Mouse (Mus musculus) kidney, postnatal 36 days (tissue): ENCODE results near the gene Adgrl3.

ENCODE experiments used
- DNase-seq, 2 experiments: peaks; one replicate each; pipeline ENCODE4 v3.0.0; 2021 to 2022; ENCODE audit warnings: mixed read lengths in 2 of 2

Gene Adgrl3

DNA sequence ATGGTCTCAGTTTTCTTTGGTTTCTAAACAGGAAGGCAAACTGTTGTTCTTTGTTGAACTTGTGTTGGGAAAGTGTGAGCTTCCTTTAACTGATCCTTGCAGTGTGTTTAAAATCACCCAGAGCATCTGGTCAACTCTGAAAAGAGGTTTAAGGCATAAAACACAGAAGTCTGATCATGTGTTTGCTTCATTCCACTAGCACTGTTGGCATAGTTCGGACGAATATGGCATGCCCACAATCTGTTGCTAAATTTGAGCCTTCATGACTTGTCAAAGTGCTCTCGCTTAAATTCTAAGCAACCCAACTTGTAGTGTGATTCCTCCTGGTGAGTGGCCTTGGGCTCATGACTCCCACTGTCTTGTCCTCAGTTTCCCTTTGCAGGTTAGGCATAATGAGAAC lies 249.8 kb downstream of the Adgrl3 start:
- DNase-seq = no peak

DNA sequence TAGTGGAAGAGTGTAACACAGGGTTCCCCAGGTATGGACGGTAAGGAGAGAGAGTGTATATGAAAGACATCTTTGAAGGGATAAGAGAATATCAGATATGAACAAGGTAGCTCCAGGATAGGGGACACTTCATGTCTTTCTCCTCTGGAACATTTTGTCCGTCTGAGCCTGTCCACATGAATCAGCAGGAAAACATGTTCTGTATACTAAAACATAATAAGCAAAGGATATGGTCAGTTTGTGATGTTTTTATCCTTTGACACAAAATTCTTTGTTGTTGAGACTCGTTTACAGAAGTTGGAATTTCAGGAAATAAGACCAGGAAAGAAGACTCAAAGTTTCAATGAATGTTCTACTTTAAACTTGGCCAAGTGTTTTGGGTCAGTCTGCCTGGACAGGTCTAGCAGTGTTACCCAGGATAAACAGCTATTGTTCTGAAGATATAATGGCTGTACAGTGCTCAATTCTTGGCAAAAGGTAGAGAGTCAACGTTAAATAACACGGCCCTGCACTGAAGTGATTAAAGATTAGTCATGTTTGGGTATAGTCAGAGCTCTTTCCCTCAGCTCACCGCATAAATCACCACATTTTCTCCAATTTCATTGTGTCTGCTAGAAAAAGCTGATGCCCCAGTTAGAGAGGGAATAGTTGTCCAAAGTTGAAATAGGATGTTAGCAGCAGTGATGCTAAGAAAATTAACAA lies 255.6 kb downstream of the Adgrl3 start:
- no peak for DNase-seq

GRCm38 (mm10) chr5:81279246-81279645 lies 259.3 kb downstream of the Adgrl3 start:
- no peak for DNase-seq

GRCm38 (mm10) chr5:81285643-81286042 lies 265.7 kb downstream of the Adgrl3 start:
- no peak for DNase-seq

GRCm38 (mm10) chr5:81301874-81302273 lies 281.9 kb downstream of the Adgrl3 start:
- no peak for DNase-seq

DNA sequence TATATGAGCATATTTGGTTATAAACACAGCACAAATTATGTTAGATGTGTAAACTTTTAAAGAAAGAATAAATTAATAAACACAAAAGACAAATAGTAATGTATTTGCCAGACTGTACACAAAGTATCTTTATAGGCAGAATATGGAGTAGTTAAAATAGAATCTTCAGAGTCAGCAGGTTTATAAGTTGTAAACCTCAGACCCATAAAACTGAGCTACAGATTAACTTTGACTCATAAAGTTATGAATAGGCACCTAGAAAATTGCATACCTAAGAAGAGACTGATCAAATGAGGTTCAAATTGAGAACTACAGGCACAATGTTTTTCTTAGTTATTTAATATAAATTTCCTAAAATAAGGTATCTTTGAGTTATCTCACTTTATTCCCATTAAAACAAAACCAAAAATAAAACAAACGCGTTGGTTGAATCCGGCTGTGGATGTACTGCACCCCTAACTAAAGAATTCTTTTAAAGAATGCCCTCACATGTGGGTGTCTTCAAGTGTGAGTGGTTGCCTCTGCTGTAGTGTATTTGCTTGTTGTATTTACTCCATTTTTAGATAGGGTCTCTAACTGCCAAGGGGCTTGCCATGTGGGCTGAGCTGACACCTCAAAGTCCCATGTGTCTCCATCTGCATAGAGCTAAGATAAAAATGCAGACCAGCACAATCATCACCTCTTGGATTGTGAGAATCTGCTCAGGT lies 297.6 kb downstream of the Adgrl3 start:
- DNase-seq = no peak

- DNase-seq = no peak
Observed at GRCm38 (mm10) chr5:81321276-81321934, 301.5 kb downstream of the Adgrl3 start.

DNA sequence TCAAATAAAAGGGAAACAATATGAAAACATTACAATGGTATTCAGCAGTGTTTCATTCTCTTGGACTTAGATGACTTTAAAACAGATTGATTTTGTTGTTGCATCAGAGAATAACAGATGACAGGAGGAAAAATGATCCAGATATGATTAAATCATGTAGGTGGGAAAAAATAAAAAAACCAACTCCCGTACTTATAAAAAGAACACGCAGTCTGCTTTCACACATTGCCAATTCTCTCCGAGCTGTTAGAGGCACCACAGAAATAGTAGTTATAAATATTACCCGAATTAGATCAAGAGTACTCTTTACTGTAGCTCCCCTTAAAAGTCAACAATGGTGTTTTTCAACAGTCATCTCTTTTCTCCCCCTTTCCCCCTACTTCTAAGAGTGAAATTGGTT lies 302.1 kb downstream of the Adgrl3 start:
- no peak for DNase-seq

- no peak for DNase-seq
Observed at GRCm38 (mm10) chr5:81326916-81327315, 307.0 kb downstream of the Adgrl3 start.

DNA sequence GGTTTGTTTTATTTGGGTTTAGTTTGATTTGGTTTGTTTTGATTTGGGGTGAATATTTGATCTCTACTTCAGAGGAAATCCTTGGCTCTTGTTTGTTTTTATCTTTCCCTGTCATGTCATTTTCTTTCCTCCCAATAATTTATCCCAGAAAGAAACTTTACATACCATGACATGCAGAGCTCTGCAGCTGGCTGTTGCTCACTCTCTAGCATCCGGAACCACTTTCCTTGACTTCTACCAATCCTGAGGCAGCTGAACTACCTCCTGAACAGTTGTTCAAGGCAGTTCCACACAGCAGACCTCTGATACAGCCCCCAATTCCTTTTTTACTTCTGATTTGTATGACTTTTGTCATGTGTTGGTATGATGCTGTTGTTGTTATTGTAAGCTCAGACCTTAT lies 307.5 kb downstream of the Adgrl3 start:
- no peak for DNase-seq

GRCm38 (mm10) chr5:81329571-81329971 lies 309.6 kb downstream of the Adgrl3 start:
- no peak for DNase-seq

GRCm38 (mm10) chr5:81344330-81344729 lies 324.4 kb downstream of the Adgrl3 start:
- DNase-seq = no peak

DNA sequence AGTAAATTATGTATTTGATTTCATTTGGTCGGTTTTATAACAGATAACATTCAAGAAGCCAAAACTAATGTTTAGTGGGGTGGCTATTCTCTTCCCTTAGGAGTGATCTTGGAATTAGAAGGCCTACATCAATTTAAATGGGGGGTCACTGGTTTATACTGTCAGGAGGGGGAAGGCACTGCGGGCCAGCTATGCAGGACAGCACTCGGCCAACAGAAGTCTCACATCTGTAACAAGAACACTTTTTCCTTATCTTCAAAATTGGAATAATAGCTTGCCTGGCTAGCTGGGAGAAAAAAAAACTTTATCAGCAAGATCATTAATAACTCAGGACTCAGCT lies 325.1 kb downstream of the Adgrl3 start:
- no peak for DNase-seq

- DNase-seq = peak in 1 of 2 experiments; percentile 3
Observed at GRCm38 (mm10) chr5:81345436-81346131, 325.6 kb downstream of the Adgrl3 start.

GRCm38 (mm10) chr5:81347571-81347970 lies 327.6 kb downstream of the Adgrl3 start:
- DNase-seq = no peak

- no peak for DNase-seq
Observed at GRCm38 (mm10) chr5:81359560-81359959, 339.6 kb downstream of the Adgrl3 start.

- DNase-seq = no peak
Observed at GRCm38 (mm10) chr5:81364198-81364643, 344.3 kb downstream of the Adgrl3 start.

DNA sequence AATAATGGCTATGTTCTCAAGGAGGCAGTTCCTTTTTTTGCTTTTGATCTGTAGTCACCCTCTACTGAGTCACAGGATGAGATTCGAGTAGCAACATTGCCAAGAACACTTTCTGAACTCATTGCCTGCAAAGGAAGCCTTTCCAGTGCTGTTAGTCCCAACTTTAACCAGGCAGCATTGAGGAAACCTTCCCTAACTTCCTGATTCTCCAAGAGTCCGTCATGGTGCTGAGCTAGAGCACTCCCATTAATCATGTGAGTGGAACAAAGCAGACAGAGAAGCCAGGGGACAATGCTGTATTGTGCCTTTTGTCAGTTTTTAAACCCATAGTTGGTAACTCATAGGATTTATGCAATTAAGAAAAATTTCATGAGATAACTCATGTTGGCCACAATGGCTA lies 345.3 kb downstream of the Adgrl3 start:
- DNase-seq = no peak

DNA sequence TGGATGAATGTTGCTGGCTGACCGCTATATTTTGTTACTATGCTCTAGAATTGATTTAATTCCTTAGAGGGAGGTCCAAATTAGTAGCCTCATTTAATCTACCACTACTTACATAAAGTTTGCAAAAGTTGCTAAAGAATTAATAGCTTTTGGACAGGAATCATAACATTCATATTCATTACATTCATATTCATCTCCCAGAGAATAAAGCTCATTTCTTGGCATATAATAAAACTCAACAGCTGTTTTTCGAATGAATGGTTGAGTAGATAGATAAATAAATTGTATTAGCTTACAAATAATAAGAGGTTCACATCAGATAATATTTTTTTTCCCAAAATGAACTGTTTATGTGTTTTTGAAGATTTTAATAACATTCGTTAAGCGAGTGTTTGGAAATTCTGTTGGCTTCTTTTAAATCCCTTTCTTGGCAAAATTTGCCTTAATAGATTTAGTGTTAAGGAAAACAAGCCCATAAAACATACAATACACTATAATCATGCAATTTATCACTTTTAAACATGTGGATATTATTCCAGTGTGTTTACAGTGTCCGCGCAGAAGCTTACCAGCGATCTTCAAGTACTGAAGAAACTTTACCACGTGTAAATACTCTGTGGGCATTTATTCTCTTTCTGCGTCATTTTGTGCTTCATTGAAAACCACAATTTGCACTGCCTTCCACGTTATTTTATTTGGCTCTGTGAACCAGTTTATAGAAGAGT lies 350.4 kb downstream of the Adgrl3 start:
- DNase-seq = no peak

DNA sequence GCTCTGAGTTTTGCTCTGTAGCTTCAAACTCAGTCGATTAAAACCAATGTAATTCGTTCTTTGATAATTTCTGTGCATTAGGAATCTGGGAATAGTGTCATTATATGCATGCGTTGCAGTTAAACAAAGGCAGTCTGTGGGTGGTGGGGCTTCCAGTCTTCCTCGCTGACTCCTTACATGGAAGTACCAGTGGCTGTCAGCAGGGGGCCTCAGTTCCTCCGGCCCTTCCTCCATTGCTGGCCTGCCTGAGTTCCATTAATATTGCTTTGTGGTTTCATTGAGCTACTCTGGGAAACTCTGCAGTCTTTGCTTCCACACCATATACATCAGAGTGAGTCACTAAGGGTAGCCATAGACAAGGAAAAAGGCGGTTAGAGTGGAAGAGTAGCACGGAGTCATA lies 356.1 kb downstream of the Adgrl3 start:
- peak in 1 of 2 experiments; percentile 4 for DNase-seq

- DNase-seq = no peak
Observed at GRCm38 (mm10) chr5:81405582-81406143, 385.7 kb downstream of the Adgrl3 start.

- DNase-seq = no peak
Observed at GRCm38 (mm10) chr5:81417326-81417725, 397.4 kb downstream of the Adgrl3 start.
